Mouse (Mus musculus) urinary bladder, postnatal 25 days (tissue): ENCODE measurements around the gene Jmjd1c.
A peak's percentile ranks its signal among the peaks of the same experiment; 100 is the strongest.

Source experiments
- DNase-seq: peaks from one replicate; pipeline ENCODE4 v3.0.0; 2022; ENCODE audit warnings: low spot score

Jmjd1c gene

DNA sequence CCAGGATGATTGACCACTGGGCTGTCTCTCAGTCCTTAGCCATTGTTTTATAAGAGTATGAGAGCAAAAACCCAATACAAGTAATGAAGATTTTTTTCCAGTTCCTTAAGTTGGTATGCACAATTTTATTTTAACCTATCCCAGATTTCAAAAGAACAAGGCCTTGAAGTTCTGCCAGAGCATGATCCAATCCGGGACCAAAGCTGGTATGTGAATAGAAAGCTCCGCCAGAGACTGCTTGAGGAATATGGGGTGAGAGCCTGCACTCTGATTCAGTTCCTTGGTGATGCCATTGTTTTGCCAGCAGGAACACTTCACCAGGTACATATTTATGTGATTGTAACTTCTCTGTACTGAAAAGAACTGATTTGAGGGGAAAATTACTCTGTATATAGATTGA lies 153.6 kb downstream of the Jmjd1c start:
- DNase-seq = no peak

DNA sequence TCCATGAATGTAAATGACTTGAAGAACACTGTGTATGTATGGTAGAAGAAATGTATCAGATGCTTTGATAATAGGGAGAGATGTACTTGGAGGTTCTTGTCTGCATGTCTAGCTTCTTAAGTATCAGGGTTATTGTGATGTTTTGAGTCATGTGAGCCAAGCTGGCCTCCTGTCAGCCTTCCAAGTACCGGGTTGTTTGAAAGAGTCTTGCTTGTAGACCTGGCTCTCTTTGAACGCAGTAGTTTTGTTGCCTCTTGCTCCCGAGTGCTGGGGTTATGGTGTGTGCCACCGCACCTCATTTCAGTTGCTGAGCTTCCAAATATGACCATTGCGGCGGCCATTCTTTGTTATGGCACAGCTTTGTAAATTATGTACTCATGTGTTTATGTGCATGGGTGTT lies 154.9 kb downstream of the Jmjd1c start:
- DNase-seq = no peak

DNA sequence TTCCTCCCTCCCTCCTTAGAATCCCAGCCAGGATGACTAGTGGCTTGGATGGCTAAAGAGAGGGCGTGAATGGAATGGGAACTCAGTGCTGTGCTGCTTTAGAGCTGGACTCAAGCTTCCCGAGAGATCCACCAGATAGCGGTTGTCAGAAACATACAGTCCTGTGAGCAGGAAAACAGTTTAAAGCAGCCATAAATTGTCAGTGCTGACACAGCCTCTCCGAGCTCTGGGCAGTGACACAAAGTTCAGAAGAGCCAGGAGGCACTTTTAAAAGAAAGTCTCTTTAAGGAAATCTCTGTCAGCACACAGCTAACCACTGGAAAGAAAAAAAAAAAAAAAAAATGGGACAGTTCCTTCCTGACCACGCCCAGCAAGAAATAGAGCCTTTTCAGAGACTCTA lies 156.4 kb downstream of the Jmjd1c start:
- no peak for DNase-seq

DNA sequence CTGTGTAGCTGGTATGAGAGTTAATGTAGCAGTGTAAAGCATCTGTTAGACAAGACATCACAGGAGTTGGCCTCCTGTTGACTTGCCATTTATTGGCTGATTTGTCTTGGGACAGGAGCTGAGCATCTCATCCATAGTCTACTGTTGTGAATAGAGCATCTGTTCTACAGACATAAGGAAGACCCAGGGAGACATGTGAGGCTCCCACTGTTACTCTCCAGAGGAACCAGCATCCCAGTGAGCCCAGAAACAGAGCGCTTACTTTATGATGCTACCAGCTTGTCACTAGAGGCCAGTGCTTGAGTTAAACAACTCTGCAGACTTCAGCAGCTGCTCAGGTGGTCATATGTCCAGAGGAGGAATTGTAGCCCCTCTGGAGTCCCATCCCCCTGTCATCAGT lies 157.2 kb downstream of the Jmjd1c start:
- DNase-seq = no peak

DNA sequence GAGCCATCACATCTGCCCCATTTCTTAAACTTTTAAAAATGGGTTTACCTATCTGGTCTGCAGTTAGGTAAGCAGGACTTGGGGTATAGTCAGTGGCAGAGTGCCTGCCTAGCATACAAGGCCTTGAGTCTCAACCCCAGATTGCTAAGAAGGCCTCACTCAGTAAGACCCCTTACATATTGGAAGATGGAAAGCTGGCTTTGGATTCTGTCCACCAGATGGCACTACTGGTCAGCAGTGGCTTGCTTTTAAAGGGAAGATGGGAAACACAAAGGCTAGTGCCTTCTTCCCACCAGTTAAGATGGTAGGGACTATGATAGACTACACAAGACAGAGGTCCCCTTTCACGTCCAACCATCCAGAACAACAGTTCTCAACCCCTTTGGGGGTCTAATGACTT lies 168.9 kb downstream of the Jmjd1c start:
- DNase-seq = peak; percentile 36

DNA sequence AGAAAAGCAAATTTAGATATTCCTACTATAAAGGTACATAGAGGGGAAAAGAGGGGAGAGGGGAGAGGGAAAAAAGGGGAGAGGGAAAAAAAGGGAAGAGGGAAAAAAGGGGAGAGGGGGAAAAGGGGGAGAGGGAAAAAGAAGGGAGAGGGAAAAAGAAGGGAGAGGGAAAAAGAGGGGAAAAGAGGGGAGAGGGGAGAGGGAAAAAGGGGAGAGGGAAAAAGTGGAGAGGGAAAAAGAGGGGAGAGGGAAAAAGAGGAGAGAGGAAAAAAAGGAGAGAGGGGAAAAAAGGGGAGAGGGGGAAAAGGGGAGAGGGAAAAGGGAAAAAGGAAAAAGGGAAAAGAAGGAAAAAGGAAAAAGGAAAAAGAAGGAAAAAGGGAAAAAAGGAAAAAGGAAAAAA lies 180.0 kb downstream of the Jmjd1c start:
- DNase-seq = no peak

DNA sequence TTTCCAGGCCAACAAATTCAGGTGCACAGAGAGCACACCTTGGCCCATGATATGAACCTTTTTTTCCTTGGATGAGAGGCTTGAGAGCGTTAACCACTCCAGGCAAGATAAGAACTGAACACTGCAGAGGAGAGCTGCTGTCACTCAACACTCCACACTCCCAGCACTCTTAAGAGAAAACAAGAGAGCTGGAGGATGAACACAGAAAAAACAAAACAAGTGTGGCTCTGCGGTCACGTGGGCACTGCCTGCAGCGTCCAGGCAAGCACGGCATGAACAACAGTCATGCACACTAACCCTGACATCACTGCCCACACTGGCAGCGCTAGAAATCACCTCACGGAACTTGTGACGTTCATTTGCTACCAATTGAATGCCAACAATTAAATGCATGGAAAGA lies 185.9 kb downstream of the Jmjd1c start:
- DNase-seq = no peak

DNA sequence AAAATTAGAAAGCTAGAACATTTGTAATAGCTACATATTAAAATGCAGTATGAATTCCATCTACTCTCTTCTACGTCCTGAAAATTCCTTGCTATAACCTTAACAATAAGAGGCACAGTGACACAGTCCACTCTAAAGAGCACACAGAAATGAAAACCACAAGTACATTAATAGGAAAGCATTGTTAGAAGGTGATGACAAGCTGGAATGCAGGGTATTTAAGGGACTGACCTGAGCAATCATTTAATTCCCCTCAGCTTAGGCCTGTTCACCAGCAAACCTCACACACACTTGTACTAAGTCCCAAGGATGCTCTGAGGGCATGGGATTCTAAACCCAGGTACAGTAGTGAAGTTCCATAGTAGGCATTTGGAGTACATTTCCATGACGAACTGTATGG lies 186.6 kb downstream of the Jmjd1c start:
- no peak for DNase-seq

DNA sequence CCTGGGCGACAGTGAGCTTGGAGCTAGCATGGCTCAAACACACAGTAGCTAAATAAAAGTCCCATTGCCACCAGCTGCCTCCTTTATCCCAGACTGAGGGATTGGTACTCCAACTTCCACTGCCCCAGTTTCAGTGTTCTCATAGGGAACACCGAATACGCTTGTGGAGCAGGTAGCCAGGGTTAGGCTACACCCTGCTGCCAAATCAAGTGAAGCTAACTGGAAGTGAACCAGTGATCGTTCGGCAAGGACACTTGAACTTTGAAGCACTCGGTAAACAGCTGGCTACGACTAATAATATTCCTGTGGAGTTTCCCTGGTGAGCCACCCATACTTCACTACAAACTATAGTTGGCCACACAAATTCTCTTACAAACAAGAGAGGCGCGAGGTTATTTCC lies 187.6 kb downstream of the Jmjd1c start:
- no peak for DNase-seq

DNA sequence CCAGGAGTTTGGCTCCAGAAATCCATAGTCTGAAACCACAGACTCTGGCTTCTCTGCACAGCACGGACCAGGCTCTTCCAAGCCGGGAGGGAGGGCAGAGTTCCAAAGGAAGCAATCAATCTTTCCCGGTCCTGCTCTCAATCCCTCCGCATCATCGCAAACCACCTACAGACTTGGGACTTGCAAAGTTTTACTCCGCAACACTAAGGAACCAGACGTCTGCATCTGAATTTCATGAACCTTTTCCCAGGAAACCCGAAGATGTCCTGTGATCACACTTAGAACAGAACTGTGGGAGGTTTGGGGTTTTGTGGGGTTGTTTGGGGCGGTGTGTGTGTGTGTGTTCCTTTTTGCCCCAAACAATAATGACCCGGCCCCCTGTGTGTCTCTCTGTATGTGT lies 188.4 kb downstream of the Jmjd1c start:
- DNase-seq = no peak

DNA sequence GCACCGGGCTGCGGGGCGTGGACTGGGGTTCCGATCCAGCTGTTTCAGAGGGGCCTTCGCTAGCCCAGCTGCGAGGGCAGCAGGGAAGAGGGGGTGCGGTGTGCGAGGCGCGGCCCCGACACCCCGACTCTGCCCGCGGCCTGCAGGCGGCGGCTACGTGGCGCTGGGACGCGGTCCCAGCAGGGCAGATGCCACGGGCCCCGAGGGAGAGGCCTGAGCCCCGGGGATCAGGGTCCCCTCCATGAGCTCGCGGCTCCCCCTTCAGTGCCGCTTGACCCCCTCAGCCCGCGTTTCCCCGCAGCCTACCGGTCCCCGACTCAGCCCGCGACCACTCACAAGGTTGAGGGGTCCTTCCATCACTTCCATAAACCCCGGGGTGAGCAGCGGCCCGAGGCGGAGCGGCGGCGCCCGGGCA lies 188.8 kb downstream of the Jmjd1c start:
- DNase-seq = peak; percentile 28

DNA sequence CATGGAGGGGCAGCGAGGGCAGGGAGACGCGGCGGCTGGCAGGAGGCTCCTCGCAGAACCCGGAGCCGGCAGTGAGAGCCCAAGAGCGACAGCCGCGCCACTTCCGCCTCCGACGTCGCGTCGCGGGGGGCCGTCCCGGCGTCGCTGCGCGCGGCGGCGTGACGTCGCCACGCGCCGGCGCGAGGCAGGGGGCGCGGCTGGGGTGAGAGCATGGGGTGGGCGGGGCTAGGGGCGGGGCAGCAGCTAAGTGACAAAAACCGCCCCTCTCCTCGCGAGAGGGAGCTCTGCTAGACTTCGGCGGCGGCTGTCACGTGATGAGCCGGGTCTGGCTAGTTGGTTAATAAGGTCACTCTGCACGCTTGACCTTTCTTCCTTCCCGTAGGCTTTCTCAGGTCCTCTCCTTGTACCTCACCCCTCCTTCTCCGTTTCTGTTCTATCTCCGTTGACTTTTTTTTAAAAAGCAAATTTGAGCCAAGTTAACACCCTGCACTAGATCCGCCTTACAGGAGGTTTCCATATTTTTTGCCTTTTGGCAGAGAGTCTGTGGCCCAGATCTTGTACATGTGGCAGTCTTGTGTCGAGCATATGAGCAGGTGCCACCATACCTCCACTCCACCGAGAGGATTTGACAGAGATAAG lies 189.4 kb downstream of the Jmjd1c start, which contains the start of gene Nrbf2:
Nrbf2 (minus strand) TSS at position 130 of the 639 bp plus-strand sequence.
- peak; percentile 72 for DNase-seq

DNA sequence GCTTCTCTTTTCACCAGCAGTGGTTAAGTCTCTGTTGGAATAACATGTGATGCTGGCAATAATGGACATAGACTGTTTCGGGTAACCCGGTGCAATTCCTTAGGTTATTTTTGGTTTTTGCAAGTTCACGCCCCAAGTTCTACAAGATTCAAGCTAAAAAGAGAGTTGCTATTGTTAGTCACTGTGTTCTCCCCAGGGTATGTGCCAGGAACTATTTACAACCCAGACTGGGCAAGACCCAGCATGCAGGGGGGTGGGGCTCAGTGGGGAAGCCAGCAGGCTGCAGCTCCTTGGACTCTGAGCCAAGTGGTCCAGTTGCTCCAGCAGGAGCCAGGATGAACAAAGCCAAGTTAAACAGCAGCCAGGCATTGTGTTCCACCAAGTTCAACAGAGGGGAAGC lies 192.0 kb downstream of the Jmjd1c start:
- DNase-seq = peak; percentile 66

DNA sequence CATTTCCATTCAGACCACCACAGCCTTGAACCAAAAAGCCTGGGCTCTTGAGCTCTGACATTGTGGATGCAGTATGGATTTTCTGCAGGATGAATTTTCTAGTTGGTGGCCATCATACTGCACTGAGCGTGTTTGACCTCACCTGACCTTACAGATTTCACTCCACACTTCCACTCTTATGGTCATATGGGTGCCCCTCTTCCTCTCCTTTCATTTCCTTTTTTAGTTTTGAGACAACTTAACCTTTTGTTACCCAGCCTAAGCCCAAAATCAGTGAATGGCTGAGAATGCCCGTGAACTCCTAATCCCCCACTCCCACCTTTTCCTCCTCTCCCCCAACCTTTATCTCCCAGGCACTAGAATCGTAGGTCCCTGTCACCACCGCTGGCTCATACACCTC lies 194.7 kb downstream of the Jmjd1c start:
- no peak for DNase-seq

DNA sequence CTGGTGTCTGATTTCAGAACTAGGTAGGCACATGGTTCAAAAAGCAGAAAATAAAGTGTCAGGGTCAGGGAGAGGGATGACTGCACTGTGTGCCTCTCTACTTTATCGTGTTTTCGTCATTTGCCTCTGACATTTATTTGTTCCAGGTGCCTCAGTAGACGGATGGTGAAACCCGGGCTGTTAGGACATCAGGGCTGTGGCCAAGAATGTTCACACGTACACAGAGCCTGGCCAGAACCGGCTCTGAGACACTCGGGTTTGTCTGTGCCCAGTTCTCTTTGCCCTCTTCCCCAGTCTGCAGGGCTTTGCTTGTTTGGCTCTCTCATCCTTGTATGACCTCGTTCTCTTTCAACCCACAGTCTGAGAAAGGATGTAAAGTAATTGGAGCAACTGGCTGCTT lies 195.2 kb downstream of the Jmjd1c start:
- DNase-seq = no peak

DNA sequence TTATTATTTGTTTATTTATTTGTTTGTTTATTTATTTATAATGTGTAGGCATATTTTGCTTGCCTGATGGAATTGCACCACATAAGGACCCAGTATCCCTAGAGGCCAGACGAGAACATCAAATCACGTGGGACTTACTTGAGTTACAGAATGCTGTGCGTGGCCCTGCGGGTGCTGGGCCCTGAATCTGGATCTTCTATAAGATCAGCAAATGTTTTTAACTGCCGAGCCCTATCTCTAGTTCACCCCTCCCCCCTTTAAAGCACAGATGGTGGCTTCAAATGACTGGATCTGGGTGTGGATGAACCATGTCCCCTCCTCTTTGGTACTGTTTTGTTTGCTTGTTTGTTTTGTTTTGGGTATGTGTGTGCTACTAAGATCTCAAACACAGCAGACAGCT lies 199.4 kb downstream of the Jmjd1c start:
- no peak for DNase-seq

DNA sequence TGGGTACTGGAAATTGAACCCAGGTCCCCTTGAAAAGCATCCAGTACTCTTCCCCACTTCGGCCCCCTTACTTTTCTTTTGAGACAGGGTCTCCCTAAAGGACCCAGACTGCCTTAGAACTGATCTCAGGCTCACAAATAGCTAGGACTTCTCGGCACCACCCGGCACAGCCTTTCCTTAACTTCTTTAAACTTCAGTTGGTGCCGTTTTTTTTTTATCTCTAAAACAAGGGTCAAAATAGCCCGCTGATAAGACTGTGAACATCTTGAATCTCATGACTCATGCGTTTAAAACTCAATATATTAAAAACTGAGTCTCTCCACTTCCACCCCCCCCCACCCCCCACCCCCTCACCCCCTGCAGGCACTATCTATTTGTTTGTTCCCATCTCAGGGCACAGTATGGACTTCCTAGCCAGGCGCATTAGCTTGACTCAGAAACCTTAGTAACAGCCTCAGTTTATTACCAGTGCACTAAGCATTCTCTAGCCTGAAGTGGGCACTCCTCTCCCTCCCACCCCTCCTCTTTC lies 200.1 kb downstream of the Jmjd1c start:
- DNase-seq = no peak

DNA sequence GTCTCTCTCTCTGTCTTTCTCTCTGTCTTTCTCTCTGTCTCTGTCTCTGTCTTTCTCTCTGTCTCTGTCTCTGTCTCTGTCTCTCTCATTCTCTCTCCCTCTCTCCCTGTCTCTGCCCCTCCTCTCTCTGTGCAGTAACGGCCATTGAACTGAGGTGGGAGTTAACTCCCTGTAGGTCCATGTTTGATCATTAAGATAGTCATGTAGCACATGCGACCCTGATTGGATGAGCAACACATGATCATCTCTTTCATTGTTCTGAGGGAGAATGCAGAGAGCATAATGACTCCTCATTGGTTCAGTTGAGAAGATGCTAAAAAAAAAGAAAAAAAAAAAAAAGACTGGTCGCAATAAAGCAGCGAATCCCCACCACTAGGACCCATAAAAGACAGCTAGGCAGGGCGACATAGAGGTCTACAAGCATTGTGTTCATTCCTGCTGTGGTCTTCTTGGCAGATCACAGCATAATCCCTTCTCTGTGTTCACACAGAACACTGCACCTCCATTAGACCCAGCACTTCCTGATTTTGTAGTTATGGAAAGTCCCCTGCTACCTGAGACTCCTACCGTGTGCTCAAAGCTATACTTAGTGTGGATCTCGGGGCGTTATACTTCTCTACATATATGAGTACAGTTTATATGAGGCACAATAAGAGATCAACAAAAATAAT lies 200.7 kb downstream of the Jmjd1c start:
- no peak for DNase-seq

DNA sequence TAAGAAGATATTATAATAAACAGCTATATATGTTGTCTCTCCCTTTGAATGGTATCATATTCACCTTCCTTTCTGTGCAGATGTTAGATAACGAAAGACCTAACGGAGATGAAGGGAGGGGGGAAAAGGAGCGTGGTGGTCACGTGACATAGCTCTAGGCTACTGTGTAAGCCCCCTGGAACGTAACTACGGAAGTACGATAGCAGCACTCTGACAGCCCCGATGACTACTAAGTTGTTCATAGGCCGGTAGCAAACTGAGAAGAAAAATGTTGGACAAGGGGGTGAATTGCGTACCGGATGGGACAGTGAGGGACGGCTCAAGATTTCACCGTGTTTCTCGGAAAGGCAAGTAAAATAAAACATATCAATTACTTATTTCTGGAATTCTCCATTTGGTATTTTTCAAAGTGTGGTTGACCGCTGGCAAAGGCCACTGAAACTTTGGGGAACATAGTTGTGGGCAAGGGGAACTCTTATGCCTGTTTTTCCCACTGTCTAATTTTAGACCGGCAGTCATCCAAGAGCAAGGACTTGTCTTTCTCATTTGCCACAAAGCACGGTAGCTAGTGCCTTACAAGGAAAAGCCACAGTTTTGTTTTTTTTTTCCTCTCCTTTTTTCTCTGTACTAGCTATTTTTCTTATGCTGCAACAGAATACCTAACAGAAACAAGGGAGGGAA lies 201.4 kb downstream of the Jmjd1c start:
- no peak for DNase-seq

DNA sequence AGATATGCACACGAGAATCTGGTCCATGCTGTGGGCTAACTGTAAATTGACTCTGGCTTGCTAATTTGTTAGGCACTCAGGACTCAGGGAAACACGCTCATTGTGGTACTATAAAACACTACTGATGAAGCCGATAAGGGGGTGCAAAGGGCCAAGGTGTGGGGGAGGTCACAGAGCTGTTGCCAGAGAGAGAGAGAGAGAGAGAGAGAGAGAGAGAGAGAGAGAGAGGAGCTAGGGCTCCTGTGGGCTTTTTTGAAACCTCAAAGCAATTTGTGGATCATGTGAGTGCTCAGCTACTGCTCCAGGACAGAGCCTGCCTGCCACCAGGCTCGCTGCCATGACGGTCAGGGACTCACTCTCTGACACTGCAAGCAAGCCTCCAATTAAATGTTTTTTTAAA lies 202.9 kb downstream of the Jmjd1c start:
- DNase-seq = no peak

DNA sequence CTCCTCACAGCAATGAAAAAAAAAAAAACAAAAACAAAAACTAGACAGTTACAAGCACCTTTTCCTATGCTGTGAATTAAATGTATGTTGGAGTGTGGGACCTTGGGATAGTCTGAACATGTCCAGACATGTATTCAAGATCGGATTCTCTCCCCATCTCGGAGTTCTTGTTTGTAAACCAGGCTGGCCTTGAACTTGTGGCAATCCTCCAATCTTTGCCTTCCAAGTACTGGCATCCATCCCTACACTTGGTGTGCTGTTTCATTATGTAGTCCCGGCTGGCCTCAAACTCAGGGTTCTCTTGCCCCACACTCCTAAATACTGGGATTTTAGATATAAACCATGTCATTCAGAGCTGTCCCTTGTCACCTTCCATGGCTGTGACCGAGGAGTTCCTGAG lies 203.4 kb downstream of the Jmjd1c start:
- no peak for DNase-seq

DNA sequence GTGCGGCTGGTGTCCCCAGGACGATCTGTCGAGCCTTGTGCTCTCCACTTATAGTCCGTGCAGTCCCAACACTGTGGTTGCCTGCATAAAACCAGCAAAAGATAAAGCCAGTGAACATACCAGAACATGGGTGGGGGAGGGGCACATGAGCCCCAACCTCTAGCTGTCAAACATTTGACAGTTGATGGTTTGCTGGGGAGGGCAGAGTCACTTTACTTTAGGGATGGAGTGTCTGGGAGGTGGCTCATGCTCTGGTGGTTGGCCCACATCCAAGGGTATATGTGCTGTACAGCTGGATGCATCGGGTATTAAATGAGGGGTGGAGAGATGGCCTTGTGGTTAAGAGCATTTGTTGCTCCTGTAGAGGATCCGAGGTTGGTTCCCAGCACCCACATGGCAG lies 205.1 kb downstream of the Jmjd1c start:
- DNase-seq = no peak

DNA sequence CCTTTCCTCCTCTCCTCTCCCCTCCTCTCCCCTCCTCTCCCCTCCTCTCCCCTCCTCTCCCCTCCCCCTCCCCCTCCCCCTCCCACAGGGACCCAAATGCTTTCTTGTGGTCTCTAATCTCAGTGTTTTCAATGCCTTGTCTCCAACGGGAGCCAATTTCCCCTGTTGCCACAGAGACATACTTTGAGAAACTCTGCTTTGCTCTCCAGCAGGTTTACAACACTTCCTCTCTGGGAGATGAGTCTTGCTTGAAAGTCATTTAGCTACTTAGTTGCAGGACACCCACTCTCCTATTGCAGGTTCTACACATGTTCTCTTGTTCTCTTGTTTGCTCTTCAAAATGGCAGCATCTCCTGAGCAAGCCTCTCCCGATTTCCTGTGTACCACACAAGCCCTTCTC lies 206.4 kb downstream of the Jmjd1c start:
- DNase-seq = no peak
